In the genomic region with DNA sequence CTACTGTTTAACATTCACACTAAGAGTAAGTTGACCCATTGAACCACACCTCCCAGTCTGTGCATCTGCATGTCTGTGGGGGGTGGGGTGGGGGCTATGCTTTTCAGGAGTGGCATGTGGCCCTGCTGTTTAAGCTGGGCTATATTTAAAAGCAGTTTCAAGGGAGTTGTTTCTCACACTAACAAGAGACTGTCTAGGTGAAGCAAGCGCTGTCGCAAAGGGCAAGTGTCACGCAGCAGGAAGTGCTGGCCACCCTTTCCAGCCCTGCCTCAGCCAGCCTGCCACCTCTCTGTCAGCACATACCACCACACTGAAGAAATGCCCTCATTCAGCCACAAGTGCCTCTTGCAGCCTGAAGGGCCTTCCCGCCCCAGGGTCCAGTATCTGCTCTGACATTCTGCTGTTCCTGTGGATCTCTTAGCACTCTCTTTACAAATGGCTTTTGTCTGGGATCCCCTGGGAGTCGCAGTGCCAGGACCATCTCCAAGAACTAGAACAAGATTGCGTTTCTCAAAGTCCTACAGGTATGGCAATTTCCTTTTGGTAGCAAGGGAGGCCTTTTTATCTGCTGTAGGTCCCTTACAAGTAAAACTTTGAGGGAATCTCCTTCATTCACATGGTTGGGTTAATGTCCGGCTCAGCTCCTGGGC, we compare ENCODE assay signal across 8 mouse cellular contexts.
DNase-seq lines count a peak whose midpoint lies in the region; ATAC-seq and TF ChIP-seq lines count a peak whose summit lies in the region.

No protein-coding gene starts in this region.

- DNase-seq in midbrain, postnatal 0 days (ENCODE audit: low spot score): no peak
- peak; percentile 73 for DNase-seq in heart, postnatal 0 days (ENCODE audit: low spot score)
- DNase-seq in cerebellum, adult 9-10 months: no peak

- H3K4me1 ChIP-seq in midbrain, embryonic 13.5 days (replicated peaks): peaks cover 29% of the 10 kb centered on the region
- 0 out of 2 replicates have a peak, but pooled peaks cover 5% of the 10 kb centered on the region for H3K4me1 ChIP-seq in midbrain, postnatal 0 days (ENCODE audit: insufficient read depth, low read length)
- peaks cover 23% of the 10 kb centered on the region for H3K4me1 ChIP-seq in heart, postnatal 0 days (ENCODE audit: control insufficient read depth, insufficient read depth)
- peaks cover 12% of the 10 kb centered on the region for H3K4me1 ChIP-seq in liver, embryonic 16.5 days (ENCODE audit: control insufficient read depth, low read depth, low read length)
- H3K4me1 ChIP-seq in stomach, embryonic 14.5 days (ENCODE audit: control insufficient read depth, insufficient read depth, low read length): peaks cover 16% of the 10 kb centered on the region

- TF ChIP-seq EP300 in heart, postnatal 0 days (IDR thresholded peaks at IDR 0.05; ENCODE audit: low read depth): no peak

- H3K4me3 ChIP-seq in midbrain, embryonic 13.5 days (replicated peaks): no peak overlapping the region
- no peak overlapping the region for H3K4me3 ChIP-seq in midbrain, postnatal 0 days (ENCODE audit: low read depth, low read length)
- peak overlapping the region; percentile 38 for H3K4me3 ChIP-seq in heart, postnatal 0 days (ENCODE audit: low read depth, low read length)
- 0 out of 2 replicates have a peak overlapping the region, but pooled peaks have one; percentile 19 for H3K4me3 ChIP-seq in liver, embryonic 16.5 days (ENCODE audit: low read depth, low read length)
- H3K4me3 ChIP-seq in stomach, embryonic 14.5 days (ENCODE audit: low read depth, low read length): no peak overlapping the region

- no peak overlapping the region for H3K4me2 ChIP-seq in midbrain, embryonic 13.5 days (replicated peaks)
- H3K4me2 ChIP-seq in midbrain, postnatal 0 days (ENCODE audit: low read depth, low read length, poor library complexity, severe bottlenecking): no peak overlapping the region
- H3K4me2 ChIP-seq in heart, postnatal 0 days (ENCODE audit: low read depth, low read length): peak overlapping the region; percentile 57
- H3K4me2 ChIP-seq in liver, embryonic 16.5 days (ENCODE audit: low read depth, low read length): peak overlapping the region; percentile 44
- H3K4me2 ChIP-seq in stomach, embryonic 14.5 days (replicated peaks; ENCODE audit: low read depth, low read length): 0 out of 2 replicates have a peak overlapping the region, but pooled peaks have one; percentile 8

- no peaks in the 10 kb centered on the region for H3K9me3 ChIP-seq in midbrain, embryonic 13.5 days
- no peaks in the 10 kb centered on the region for H3K9me3 ChIP-seq in midbrain, postnatal 0 days (ENCODE audit: low read length)
- H3K9me3 ChIP-seq in heart, postnatal 0 days (replicated peaks; ENCODE audit: control insufficient read depth, low read length): no peaks in the 10 kb centered on the region
- no peaks in the 10 kb centered on the region for H3K9me3 ChIP-seq in liver, embryonic 16.5 days (replicated peaks; ENCODE audit: control insufficient read depth, low read length)
- H3K9me3 ChIP-seq in stomach, embryonic 14.5 days (ENCODE audit: control insufficient read depth, low read depth, low read length): no peaks in the 10 kb centered on the region

- H3K9ac ChIP-seq in midbrain, embryonic 13.5 days (replicated peaks): no peak overlapping the region
- H3K9ac ChIP-seq in midbrain, postnatal 0 days (replicated peaks; ENCODE audit: low read length, poor library complexity, severe bottlenecking): no peak overlapping the region
- peak overlapping the region; percentile 42 for H3K9ac ChIP-seq in heart, postnatal 0 days (replicated peaks; ENCODE audit: low read depth, low read length)
- H3K9ac ChIP-seq in liver, embryonic 16.5 days (ENCODE audit: low read depth, low read length): peak overlapping the region; percentile 46
- H3K9ac ChIP-seq in stomach, embryonic 14.5 days (replicated peaks; ENCODE audit: low read depth, low read length): no peak overlapping the region

- H3K27me3 ChIP-seq in midbrain, embryonic 13.5 days: no peaks in the 10 kb centered on the region
- no peaks in the 10 kb centered on the region for H3K27me3 ChIP-seq in midbrain, postnatal 0 days (ENCODE audit: insufficient read depth, low read length)
- no peaks in the 10 kb centered on the region for H3K27me3 ChIP-seq in heart, postnatal 0 days (ENCODE audit: control insufficient read depth, insufficient read depth, low read length)
- no peaks in the 10 kb centered on the region for H3K27me3 ChIP-seq in liver, embryonic 16.5 days (ENCODE audit: control insufficient read depth, insufficient read depth, low read depth, low read length)
- H3K27me3 ChIP-seq in stomach, embryonic 14.5 days (ENCODE audit: control insufficient read depth, insufficient read depth, low read length): no peaks in the 10 kb centered on the region

- no peak for TF ChIP-seq CTCF in midbrain, postnatal 0 days (IDR thresholded peaks at IDR 0.05)
- no peak; the same call in 1 of the 2 replicates for TF ChIP-seq CTCF in heart, postnatal 0 days (IDR thresholded peaks at IDR 0.05; ENCODE audit: low read depth)

- WGBS in midbrain, embryonic 13.5 days: 5% methylated on average over 7 of the region's 7 CpGs
- 16% methylated on average over 7 of the region's 7 CpGs for WGBS in midbrain, postnatal 0 days
- 22% methylated on average over 7 of the region's 7 CpGs for WGBS in heart, postnatal 0 days
- 17% methylated on average over 7 of the region's 7 CpGs for WGBS in liver, embryonic 16.5 days (ENCODE audit: insufficient replicate concordance)
- 25% methylated on average over 7 of the region's 7 CpGs for WGBS in stomach, embryonic 14.5 days

- no peaks in the 10 kb centered on the region for H3K36me3 ChIP-seq in midbrain, embryonic 13.5 days
- H3K36me3 ChIP-seq in midbrain, postnatal 0 days (ENCODE audit: insufficient read depth, low read length): no peaks in the 10 kb centered on the region
- no peaks in the 10 kb centered on the region for H3K36me3 ChIP-seq in heart, postnatal 0 days (replicated peaks; ENCODE audit: control insufficient read depth, insufficient read depth, low read length)
- H3K36me3 ChIP-seq in liver, embryonic 16.5 days (ENCODE audit: control insufficient read depth, insufficient read depth): no peaks in the 10 kb centered on the region
- H3K36me3 ChIP-seq in stomach, embryonic 14.5 days (ENCODE audit: control insufficient read depth, insufficient read depth, low read length): no peaks in the 10 kb centered on the region

- ATAC-seq in midbrain, embryonic 13.5 days: 0 out of 2 replicates have a peak, but pooled peaks have one; percentile 31
- no peak for ATAC-seq in midbrain, postnatal 0 days (ENCODE audit: low FRiP score)
- peak; percentile 89 for ATAC-seq in heart, postnatal 0 days (ENCODE audit: insufficient read depth, low read depth)
- peak; percentile 66 for ATAC-seq in liver, embryonic 16.5 days (ENCODE audit: low read depth)
- ATAC-seq in stomach, embryonic 14.5 days (ENCODE audit: insufficient number of reproducible peaks, insufficient read depth, low FRiP score, low read depth): 0 out of 2 replicates have a peak, but pooled peaks have one; percentile 42
- ATAC-seq in cerebellum, adult (ENCODE audit: insufficient number of reproducible peaks, low FRiP score, low TSS enrichment): no peak
- no peak for ATAC-seq in activated CD4-positive, CD25-positive, alpha-beta regulatory T cell, adult 4 months

- H3K27ac ChIP-seq in midbrain, embryonic 13.5 days: peak overlapping the region; percentile 26; the same call in 1 of the 2 replicates
- no peak overlapping the region for H3K27ac ChIP-seq in midbrain, postnatal 0 days (ENCODE audit: low read depth, low read length)
- peak overlapping the region; percentile 86 for H3K27ac ChIP-seq in heart, postnatal 0 days (ENCODE audit: low read depth)
- peak overlapping the region; percentile 91 for H3K27ac ChIP-seq in liver, embryonic 16.5 days (ENCODE audit: low read length)
- peak overlapping the region; percentile 41; the same call in 1 of the 2 replicates for H3K27ac ChIP-seq in stomach, embryonic 14.5 days (ENCODE audit: low read length)

Comparison
In these comparisons a context has a peak if more than half of its experiments do, and no peak if none do; other contexts are left out.
1. ATAC-seq: peak in midbrain, embryonic 13.5 days (single experiment), heart, postnatal 0 days (single experiment), liver, embryonic 16.5 days (single experiment) and stomach, embryonic 14.5 days (single experiment); none in midbrain, postnatal 0 days (single experiment), cerebellum, adult (single experiment) and activated CD4-positive, CD25-positive, alpha-beta regulatory T cell, adult 4 months (single experiment).
2. H3K4me2 ChIP-seq: peak in heart, postnatal 0 days (single experiment), liver, embryonic 16.5 days (single experiment) and stomach, embryonic 14.5 days (single experiment); none in midbrain, embryonic 13.5 days (single experiment) and midbrain, postnatal 0 days (single experiment).
3. H3K4me3 ChIP-seq: peak in heart, postnatal 0 days (single experiment) and liver, embryonic 16.5 days (single experiment); none in midbrain, embryonic 13.5 days (single experiment), midbrain, postnatal 0 days (single experiment) and stomach, embryonic 14.5 days (single experiment).
4. H3K9ac ChIP-seq: peak in heart, postnatal 0 days (single experiment) and liver, embryonic 16.5 days (single experiment); none in midbrain, embryonic 13.5 days (single experiment), midbrain, postnatal 0 days (single experiment) and stomach, embryonic 14.5 days (single experiment).